Mouse (Mus musculus): ENCODE measurements around the gene Prkcb. TPM values are rescaled to one million over a fixed set of nuclear protein-coding genes. Genes with fewer than 3 reads are reported as not detected.
A peak's percentile ranks its signal among the peaks of the same experiment; 100 is the strongest.

The Prkcb gene
- total RNA-seq, 4 experiments from 2014 or later = 870 to 1,138 (median 953) TPM

DNA sequence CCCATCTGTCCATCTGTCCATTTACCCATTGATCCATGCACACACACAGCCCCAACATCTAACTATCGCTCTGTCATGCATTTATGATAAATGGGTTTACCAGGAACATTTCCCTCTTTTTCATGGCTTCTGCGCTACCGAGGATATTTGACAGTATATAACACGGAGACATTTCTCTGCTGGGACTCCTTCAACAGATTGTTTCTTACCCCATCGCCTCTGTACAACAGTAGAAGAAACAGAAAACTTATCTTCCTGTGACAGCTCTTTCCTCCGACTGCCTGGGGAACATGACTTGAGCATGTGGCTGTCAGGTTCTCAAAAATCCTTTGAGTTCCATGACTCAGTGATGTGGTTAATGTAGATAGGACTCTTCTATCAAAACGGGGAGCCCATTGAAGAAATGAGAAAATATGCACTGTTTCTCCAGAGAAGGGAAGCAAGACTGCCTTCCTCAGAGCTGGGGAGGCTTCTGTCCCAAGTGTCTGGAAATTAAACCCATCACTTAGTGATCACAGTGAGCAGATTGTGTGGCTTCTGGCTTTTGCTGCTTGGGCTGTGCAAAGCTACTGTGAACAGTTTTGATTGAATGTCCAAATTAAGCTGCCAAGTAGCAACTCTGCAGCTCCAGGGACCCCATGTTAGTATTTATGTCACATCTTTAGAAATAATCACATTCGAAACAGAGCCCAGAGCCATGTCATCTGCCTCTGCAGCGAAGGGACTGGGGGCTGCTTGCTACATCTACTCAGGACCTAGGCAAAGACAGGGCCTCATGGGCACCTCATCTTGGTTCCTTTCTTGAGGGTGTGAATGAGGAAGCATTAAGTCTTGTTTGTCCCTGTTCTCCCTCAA, 211.4 kb downstream of the Prkcb start:
- DNase-seq (ENCODE audit: low spot score in 2 of 2) = no peak

DNA sequence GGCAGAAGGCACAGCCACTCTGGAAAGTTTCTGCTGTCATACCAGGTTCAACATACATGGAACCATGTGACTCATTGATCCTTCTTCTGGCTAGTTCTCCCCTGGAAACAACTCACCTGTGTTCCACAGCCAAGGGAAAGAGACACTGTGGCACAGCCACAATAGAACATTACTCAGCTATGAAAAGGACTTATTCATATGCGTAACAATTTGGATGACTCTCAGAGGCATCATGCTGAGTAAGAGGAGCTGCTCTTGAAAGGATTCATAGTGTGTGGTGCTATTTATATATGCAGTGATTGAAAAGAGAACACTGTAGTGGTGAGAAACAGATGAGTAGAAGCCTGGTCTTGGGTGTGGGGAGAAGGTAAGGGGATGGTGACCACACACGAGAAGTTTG, 217.9 kb downstream of the Prkcb start:
- DNase-seq (ENCODE audit: low spot score in 2 of 2) = no peak

DNA sequence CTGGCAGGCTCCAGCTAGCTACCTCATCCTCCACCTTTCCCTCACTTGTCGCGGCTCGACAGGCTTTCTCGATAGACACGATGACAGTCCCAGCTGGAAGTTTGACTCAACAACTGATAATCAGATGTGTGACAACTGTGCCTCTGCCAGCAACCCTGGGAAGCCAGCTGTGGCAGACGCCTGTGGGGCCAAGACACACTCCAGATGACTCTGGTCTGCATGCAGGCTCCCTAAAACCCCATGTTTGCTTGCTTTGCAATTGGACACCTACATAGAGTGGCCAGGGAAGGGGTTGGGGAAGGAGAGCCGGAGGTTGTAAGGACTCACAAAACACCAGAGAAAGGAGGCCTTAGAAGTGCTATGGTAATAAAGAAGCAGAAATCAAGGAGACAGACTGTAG, 221.4 kb downstream of the Prkcb start:
- no peak for DNase-seq (ENCODE audit: low spot score in 2 of 2)

DNA sequence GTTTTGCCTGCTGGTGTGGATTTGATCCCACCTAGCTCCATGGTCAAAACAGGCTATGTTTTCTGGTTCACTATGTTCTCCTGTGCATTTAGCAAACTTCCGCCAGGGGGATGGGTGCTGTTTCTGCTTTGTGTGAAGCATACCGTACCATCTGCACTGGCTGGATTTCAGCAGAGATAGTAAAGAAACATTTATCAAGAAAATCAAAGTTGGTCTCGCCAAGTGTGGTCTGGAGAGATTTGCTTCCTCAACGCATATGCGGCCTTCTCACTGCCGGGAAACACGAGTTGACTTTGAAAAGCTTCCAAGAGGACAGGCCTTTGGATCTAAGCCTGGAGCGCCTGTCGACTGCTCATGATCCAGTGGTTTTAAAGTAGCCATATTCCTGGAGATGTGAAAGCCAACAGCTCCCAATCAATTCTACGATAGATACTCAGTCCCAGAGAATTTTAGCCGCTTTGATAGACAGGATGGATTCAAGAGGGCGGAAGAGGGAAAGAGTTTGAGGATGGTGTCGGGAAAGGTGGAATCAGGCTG, 223.9 kb downstream of the Prkcb start:
- no peak for DNase-seq (ENCODE audit: low spot score in 2 of 2)

DNA sequence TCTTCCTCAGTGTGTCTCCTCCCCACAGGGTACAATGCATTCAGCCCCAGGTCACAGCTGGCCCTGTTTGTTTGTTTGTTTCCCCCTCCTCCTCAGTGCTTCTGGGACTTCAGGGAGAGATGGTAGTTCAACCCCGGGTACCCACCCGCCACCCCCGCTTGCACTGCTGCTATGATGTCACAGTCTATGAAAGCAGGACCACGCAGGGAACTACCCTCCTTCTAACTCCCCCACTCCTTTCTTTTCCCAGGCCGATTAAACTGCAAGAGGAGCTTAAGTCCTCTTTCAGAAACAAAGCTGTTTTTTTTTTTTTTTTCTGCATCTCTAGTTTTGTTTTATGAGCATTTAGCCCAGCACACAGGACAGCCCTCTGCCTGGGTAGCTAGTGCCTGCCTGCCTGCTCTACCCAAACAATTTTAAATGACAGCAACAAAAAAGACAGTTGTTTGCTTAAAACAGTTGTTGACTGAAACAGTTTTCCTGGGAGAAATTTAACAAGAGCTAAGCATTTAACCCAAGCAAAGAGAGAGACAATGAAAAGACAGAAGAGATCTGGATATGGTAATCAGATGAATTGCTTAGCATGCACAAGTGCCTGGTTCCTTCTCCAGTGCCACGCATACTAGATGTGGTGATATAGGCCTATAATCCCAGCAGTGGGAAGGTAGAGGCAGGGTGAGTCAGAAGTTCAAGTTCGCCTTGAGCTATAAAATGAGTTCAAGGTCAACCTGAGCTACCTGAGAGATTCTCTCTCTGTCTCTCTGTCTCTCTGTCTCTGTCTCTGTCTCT, 232.5 kb downstream of the Prkcb start:
- DNase-seq (ENCODE audit: low spot score in 2 of 2) = no peak

DNA sequence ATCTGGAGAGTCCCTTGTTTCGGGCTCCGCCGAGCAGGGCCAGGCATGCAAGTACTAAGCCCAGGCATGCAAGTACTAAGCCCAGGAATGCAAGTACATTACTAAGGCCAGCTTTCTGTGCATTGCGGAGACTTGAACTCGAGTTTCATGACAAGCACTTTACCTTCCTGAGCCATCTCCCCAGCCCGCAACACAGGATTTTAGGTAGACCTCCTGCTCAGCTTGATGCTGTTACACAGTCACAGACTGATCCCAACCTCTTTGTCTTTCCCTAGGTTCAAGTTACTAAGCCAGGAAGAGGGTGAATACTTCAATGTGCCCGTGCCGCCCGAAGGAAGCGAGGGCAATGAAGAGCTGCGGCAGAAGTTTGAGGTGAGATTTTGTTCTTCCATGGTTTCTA, 239.7 kb downstream of the Prkcb start:
- no peak for DNase-seq (ENCODE audit: low spot score in 2 of 2)

DNA sequence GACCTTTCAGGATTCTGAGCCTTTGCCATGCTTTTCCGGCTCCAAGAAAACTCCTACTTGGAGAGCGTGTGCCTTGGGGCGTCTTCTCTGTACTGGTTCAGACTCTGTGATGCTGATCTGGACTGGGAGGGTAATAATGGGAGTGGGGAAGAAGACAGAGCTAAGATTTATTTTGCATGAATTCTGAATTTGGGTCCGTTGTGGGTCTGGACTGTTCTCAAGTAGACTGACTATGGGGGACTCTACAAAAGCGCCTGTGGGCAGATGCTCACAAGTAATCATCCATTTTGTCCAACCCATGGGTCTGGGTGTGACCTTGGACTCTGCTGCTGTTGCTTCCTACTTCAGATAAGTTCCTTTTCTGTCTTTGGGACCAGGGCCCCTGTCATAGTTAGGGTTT, 240.1 kb downstream of the Prkcb start:
- no peak for DNase-seq (ENCODE audit: low spot score in 2 of 2)

DNA sequence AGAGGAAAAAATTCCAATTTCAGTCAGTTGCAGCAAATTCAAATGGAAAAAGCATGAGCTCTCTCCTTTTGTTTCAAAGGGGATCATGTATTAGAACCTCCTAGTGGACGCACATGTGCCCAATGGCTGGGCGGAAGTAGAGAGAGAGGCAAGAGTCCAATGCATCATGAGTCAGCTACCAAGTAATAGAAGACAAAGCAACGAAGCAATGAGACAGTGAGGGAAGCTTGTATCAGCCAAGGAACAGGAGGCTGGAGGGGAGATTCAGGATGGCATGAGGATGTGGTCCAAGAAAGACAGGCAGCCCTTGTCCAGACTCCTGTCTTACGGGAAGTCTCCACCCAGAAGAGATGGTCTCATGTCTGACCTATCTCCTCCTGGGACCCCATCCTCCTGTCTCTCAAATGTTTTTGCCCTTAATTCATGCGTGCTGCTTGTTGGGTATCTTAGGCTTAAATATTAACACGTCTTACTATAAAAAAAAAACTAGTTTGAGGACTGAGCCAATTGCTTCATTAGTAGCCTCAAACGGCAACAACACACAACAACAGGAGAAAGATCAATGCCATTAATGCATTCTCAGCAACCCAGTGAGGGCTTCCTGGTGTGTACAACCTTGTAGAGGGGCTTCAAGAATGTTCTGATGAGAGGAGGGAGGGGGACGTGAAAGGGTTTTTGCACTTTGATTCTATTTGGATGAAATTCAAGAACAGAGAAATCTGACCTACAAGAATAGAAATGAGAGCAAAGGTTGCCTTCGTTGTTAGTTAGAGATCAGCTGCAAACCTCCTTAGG, 245.2 kb downstream of the Prkcb start:
- DNase-seq (ENCODE audit: low spot score in 2 of 2) = no peak

DNA sequence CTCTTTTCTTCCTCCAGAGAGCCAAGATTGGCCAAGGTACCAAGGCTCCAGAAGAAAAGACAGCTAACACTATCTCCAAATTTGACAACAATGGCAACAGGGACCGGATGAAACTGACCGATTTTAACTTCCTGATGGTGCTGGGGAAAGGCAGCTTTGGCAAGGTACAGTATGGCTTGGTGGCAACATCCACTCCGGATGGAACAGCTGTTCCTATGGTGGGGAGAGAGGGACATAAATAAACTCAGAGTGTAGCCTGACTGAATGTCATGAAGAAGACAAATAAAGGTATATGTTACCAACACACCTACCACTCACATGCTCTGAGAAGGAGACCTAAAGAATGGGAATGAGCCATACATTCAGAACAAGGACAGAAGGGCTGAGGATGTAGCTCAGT, 256.1 kb downstream of the Prkcb start:
- DNase-seq (ENCODE audit: low spot score in 2 of 2) = no peak

DNA sequence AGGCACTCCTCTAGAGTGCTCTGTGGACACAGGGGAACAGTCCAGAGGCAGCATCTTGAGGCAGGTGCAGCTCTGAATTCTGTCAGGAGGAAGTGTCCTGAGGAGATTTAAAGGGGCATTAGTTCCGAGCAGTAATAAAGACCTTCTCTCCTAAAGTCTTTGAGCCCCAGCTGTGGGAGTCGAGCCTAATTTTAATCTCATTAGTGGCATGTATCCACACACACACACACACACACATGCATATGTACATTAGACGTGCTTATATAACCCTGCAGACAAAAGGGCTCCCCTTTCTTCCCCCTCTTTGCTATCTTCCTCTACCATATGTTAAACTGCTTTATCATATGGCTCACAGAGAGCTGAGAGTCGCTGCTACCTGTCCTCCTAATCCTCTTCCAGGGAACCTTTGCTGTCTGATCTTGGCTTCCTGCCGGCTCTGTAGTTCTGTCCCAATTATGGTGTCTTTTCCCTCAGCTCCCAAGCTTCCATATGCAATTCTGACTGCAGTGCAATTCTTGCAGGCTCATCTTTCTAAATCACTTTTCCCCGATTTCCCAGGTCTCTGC, 268.1 kb downstream of the Prkcb start:
- no peak for DNase-seq (ENCODE audit: low spot score in 2 of 2)

DNA sequence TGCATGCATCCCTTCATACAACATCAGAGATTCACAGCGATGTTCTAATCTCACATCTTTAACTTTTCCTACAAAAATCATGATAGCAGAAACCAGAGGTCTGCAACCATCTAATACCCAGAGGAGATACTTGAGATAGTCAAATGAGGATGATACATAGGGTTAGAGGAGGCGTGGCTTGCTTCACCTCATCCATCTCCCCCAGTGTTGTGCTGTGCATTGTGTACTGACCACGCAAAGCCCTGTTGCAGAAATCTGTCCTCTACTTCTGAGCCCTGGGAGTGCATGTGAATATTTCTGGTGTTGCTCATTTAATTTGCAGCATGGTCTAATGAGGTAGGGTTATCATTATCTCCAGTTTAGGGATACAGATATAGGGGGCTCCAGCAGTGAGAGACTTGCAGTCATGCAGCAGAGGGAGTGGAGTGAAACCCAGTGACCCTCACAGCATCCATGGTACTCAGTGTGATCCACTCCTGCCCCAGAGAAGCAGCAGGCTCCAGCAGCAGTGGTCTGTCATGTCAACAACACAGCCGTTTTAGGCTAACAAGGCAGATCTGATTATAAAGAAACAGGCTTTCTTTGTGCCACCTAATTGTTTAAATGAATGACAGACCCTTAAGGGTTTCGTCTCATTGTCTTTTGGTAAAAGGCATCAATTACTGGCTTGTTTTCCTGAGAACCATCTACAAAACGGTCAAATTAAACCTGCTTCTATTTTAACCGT, 269.7 kb downstream of the Prkcb start:
- no peak for DNase-seq (ENCODE audit: low spot score in 2 of 2)

DNA sequence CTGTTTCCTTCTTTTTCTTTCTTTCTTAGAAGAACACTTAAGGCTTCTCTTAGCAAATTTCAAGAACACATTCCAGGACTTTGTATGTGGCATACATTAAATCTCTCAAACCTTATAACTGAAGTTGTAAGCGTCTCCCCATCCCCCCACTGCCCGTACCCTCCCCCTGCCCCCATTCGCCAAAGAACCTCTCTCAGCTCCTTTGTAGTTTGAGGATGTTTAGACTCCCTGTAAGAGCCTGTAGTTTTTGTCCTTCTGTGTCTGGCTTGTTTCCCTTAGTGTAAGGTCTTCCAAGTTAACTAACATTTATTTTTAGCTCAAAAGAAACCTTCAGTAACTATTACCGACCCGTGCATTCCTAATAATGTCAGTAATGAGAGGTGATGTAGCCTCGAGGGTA, 270.4 kb downstream of the Prkcb start:
- no peak for DNase-seq (ENCODE audit: low spot score in 2 of 2)

DNA sequence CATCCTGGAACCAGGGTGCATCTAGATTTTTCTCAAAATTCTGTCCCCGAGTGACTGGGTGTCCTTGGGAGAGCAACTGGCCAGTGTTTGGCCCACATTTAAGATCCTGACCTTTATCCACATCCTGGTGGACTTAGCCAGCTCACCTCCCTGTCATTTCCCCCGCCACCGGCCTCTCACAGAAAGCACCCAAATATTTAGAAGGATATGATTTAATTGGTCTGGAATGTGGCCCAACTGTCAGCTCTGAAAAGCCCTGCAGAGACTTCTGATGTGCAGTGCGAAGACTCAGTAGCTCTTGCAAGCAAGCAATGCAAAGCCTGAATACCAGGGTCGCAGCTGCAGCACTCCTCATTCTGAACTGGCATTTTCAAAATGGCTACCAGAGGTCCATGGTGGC, 274.0 kb downstream of the Prkcb start:
- no peak for DNase-seq (ENCODE audit: low spot score in 2 of 2)

DNA sequence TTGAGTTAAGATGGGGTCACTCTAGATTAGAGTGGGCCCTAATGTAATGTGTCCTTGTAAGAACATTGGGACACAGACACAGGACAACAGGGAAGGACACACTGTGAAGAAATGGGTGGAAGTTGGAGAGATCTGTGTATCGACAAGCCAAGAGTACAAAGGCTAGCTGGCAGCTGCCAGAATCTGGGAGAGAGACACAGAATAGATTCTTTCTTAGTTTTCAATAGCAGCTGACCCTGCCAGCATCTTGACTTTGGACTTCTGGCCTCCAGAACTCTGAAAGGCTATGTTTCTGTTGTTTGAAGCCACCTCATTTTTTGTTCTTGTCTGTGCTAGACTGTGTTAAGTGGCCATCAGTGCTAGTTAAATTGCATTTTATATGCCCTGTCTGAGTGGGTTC, 276.8 kb downstream of the Prkcb start:
- no peak for DNase-seq (ENCODE audit: low spot score in 2 of 2)

DNA sequence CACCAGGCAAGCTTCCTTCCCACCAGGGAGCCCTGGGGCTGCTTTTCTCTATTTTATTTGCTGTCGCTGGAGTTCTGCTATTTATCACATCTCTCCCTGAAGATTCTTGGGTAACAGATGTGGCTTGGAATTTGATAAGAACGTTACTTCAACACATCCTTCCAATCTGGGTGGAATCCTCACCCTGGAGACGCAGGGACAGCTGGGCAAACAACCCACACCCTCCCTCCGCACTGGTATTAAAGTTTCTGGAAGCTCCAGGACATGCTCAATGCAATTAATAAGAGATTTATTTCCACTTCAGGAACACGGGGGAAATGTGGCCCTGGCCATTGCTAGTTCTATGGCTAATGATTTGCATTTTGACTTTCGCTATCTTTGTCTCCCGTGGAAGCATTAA, 277.5 kb downstream of the Prkcb start:
- no peak for DNase-seq (ENCODE audit: low spot score in 2 of 2)

DNA sequence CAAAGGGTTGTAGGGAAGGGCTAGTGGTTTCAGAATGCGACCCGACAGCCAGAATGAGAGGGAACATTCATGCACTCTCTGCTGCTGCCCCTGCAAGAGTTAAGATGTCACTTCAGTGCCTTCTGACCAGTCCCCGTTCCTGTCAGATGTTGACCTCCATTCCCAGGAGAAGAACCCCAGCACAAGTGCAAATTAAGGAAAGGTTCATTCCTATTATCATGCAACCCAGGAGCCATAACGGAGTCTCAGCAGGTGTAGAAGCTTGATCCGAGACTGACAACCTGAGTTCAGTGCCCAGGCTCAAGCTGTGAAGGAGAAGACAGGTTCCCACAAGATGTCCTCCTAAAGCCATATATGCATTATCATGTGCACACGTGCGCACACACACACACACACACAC, 280.2 kb downstream of the Prkcb start:
- no peak for DNase-seq (ENCODE audit: low spot score in 2 of 2)

DNA sequence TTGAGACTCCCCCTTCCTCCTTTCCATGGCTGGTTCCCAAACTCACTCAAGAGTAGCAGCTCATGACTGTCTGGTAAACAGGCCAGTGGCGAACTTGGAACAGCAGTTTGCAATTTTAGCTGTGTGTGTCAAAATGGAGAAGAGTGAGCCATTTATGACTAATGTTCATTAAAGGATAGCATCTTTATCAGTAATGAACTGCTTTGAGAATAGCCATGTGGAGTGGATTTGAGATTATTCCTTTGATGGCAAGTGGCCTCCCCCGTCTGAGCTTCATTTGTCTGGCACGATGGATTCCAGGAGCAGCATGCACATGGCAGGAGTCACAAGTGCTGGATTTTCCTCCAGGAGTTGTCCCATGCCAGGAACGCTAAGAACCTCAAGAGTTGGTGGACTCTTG, 281.9 kb downstream of the Prkcb start:
- DNase-seq (ENCODE audit: low spot score in 2 of 2) = no peak

DNA sequence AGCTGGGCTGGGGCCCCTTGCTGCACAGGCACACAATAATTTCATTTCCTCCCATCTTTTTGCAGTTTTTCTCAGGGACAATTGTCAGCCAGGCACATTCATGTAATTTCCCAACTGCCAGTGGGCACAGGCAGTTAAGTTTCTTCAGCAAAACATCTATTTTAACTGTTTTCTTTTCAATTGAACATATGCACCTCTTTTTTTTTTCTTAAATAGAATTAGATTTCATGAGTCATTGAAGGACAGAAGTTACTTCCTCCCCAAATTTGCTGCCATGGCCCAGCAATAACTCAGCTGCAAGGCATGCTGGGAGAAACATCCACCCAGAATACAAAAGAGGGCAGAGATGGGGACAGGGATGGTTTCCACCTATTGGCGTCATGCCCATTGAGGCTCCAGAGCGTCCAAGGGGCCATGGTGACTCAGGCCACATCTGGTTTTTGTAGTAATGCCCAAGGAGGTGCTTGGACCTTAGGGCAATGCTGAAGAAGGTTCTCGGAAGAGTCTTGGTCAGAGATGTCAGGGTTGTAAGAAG, 284.6 kb downstream of the Prkcb start:
- no peak for DNase-seq (ENCODE audit: low spot score in 2 of 2)

DNA sequence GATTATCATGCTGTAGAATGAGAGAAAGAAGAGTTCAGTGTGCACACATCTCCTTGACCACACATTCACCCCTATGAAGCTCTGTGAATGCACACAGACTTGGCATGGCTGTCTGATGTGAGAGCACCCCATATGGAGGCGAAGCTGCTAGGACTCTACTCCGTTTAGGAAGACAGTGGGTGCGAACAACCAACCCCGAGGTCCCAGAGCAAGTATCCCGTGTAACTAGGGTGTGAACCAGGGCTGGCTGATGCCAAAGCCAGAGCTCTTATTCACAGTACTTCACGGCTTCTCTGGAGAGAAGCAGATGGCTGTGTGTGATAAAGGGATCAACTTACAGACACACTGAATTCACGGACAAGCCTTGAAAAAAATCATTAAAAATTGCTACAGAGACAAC, 285.9 kb downstream of the Prkcb start:
- DNase-seq (ENCODE audit: low spot score in 2 of 2) = peak in 1 of 2 experiments; percentile 43

DNA sequence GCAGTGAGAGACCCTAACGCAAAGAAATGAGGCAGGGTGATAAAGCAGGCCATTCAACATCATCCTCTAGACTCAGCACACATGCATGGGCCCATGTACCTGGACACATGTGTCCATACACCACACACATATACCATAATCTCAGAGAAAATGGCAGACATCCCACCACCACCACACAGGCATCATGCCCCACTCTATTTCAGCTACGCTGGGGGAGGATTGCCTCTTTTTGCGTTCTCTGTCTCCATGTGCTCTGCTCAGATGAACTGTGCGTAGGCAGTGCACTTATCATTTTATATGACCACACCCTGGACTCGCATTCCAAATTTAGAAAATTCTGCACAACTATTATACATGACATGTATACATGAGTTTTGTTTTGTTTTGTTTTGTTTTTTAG, 286.5 kb downstream of the Prkcb start:
- no peak for DNase-seq (ENCODE audit: low spot score in 2 of 2)
